ENCODE assay signal across 9 mouse cellular contexts in the genomic region with DNA sequence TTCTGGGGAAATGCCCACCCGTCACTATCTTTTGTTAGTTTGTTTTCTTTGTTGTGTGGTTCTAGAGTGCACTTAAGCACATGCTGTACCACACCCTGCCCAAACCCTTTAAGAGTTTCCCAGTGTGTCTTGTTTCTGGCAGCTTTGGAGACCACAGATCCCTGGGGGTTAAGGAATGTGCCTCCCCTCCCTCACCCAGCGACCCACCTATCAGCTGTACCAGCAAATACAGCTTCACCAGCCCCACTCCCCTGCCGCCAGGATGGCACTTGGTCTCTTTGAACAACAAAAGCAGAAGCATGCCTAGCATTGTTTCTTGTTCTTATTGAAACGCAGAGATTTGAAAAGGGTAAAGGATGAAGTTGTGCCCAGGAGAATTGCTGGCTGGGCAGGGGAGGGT. TPM values are rescaled to one million over a fixed set of nuclear protein-coding genes. Genes with fewer than 3 reads are reported as not detected.
DNase-seq lines count a peak whose midpoint lies in the region; ATAC-seq and TF ChIP-seq lines count a peak whose summit lies in the region.
"Had no signal": no experiment of that assay in that cellular context is flagged by ENCODE, and none has a peak within 500 bp of the region (broad histone marks: within the 10 kb centered on the region; RNA-seq: fewer than 3 reads in every experiment).

No protein-coding gene starts in this region.

- H3K4me3 ChIP-seq in heart, embryonic 11.5 days (ENCODE audit: low read depth, low read length): no peak overlapping the region
- peak overlapping the region; percentile 92 for H3K4me3 ChIP-seq in E14TG2a.4 (replicated peaks; ENCODE audit: low read length)
- peak overlapping the region; percentile 7; the same call in 1 of the 2 replicates for H3K4me3 ChIP-seq in forebrain, embryonic 15.5 days
- H3K4me3 ChIP-seq in liver, embryonic 15.5 days (replicated peaks): peak overlapping the region; percentile 83

- no peak overlapping the region for H3K27ac ChIP-seq in heart, embryonic 11.5 days (ENCODE audit: low read depth, low read length)
- no peak overlapping the region for H3K27ac ChIP-seq in forebrain, embryonic 15.5 days (replicated peaks)
- no peak overlapping the region for H3K27ac ChIP-seq in liver, embryonic 15.5 days (replicated peaks)

- no peak for DNase-seq in heart, adult 8-10 months (ENCODE audit: low spot score)
- DNase-seq in urinary bladder, adult 18-20 months (ENCODE audit: low spot score in 2 of 2): no peak
- DNase-seq in ovary, postnatal 14 days (ENCODE audit: low spot score): no peak
- DNase-seq: B cell, adult 2 months had no signal

- ATAC-seq in heart, embryonic 11.5 days (replicated peaks; ENCODE audit: insufficient number of reproducible peaks, low FRiP score, low TSS enrichment): no peak
- ATAC-seq in forebrain, embryonic 15.5 days (replicated peaks): no peak
- ATAC-seq in liver, embryonic 15.5 days (ENCODE audit: insufficient read depth): no peak
- no peak for ATAC-seq in monocyte, adult 5-6 weeks (replicated peaks; ENCODE audit: insufficient number of reproducible peaks, low FRiP score, low TSS enrichment, poor library complexity, severe bottlenecking)

- no peaks in the 10 kb centered on the region for H3K36me3 ChIP-seq in heart, embryonic 11.5 days (ENCODE audit: control insufficient read depth, insufficient read depth, low read length)
- peaks cover 12% of the 10 kb centered on the region for H3K36me3 ChIP-seq in E14TG2a.4 (ENCODE audit: insufficient read depth, low read length)
- no peaks in the 10 kb centered on the region for H3K36me3 ChIP-seq in forebrain, embryonic 15.5 days
- H3K36me3 ChIP-seq in liver, embryonic 15.5 days (replicated peaks): no peaks in the 10 kb centered on the region

- no peak for TF ChIP-seq CTCF in E14TG2a.4 (conservative IDR thresholded peaks at IDR 0.05; ENCODE audit: low read length)

- H3K4me2 ChIP-seq in heart, embryonic 11.5 days: peak overlapping the region; percentile 80
- H3K4me2 ChIP-seq in forebrain, embryonic 15.5 days (replicated peaks): peak overlapping the region; percentile 74
- H3K4me2 ChIP-seq in liver, embryonic 15.5 days: peak overlapping the region; percentile 81

- no peaks in the 10 kb centered on the region for H3K27me3 ChIP-seq in heart, embryonic 11.5 days (ENCODE audit: control insufficient read depth, insufficient read depth, low read length)
- H3K27me3 ChIP-seq in E14TG2a.4 (ENCODE audit: insufficient read depth, low read length): no peaks in the 10 kb centered on the region
- H3K27me3 ChIP-seq in forebrain, embryonic 15.5 days: no peaks in the 10 kb centered on the region
- no peaks in the 10 kb centered on the region for H3K27me3 ChIP-seq in liver, embryonic 15.5 days

- H3K4me1 ChIP-seq in heart, embryonic 11.5 days (ENCODE audit: control insufficient read depth, insufficient read depth, low read length): peaks cover 9% of the 10 kb centered on the region
- peaks cover 71% of the 10 kb centered on the region for H3K4me1 ChIP-seq in E14TG2a.4 (replicated peaks; ENCODE audit: low read depth, low read length)
- H3K4me1 ChIP-seq in forebrain, embryonic 15.5 days: peaks cover 23% of the 10 kb centered on the region
- peaks cover 34% of the 10 kb centered on the region for H3K4me1 ChIP-seq in liver, embryonic 15.5 days (replicated peaks)

- no peak overlapping the region for H3K9ac ChIP-seq in heart, embryonic 11.5 days (ENCODE audit: low read depth, low read length)
- H3K9ac ChIP-seq in forebrain, embryonic 15.5 days (replicated peaks): no peak overlapping the region
- peak overlapping the region; percentile 86; the same call in 1 of the 2 replicates for H3K9ac ChIP-seq in liver, embryonic 15.5 days

- no peaks in the 10 kb centered on the region for H3K9me3 ChIP-seq in heart, embryonic 11.5 days (replicated peaks; ENCODE audit: control insufficient read depth, low read length)
- H3K9me3 ChIP-seq in E14TG2a.4 (ENCODE audit: low read length): no peaks in the 10 kb centered on the region
- H3K9me3 ChIP-seq in forebrain, embryonic 15.5 days: no peaks in the 10 kb centered on the region
- H3K9me3 ChIP-seq in liver, embryonic 15.5 days (replicated peaks): no peaks in the 10 kb centered on the region

- 26% methylated on average over 4 of the region's 4 CpGs for WGBS in heart, embryonic 11.5 days (ENCODE audit: insufficient replicate concordance)
- 8% methylated on average over 4 of the region's 4 CpGs for WGBS in forebrain, embryonic 15.5 days
- WGBS in liver, embryonic 15.5 days (ENCODE audit: insufficient replicate concordance): 58% methylated on average over 4 of the region's 4 CpGs

RNA-seq across cellular contexts. Expression of a gene that starts 2.6 kb away (rescaled TPM):
- 21.7 and 26.5 TPM in 2 replicates for polyA plus RNA-seq in heart, embryonic 11.5 days (2014; fragmentation: Nextera tagmentation; extraction: Ambion mirVana)
- total RNA-seq in heart, adult 8-10 months (2022): 10 to 100 TPM; 32.4 to 40.6 (median 35.7) TPM
- 14.1 and 16.2 TPM in 2 replicates for polyA plus RNA-seq in forebrain, embryonic 15.5 days (2015; fragmentation: Nextera tagmentation; extraction: Ambion mirVana)
- 14.7 and 16.8 TPM in 2 replicates for polyA plus RNA-seq in liver, embryonic 15.5 days (2015; fragmentation: Nextera tagmentation; extraction: Ambion mirVana)
- total RNA-seq in monocyte, adult 5-6 weeks (2017): 6.6 to 20.4 TPM (median 15.4 TPM) in 3 replicates

RNA-seq across cellular contexts. Expression of a gene that starts 39.9 kb away (rescaled TPM):
- 26.9 and 27.7 TPM in 2 replicates for polyA plus RNA-seq in heart, embryonic 11.5 days (2014; fragmentation: Nextera tagmentation; extraction: Ambion mirVana)
- 10 to 100 TPM in 3 of 4 experiments, 1 to 10 TPM in 1; 8.9 to 12.1 (median 11.4) TPM for total RNA-seq in heart, adult 8-10 months (2022)
- polyA plus RNA-seq in forebrain, embryonic 15.5 days (2015; fragmentation: Nextera tagmentation; extraction: Ambion mirVana): 76.2 and 82.2 TPM in 2 replicates
- polyA plus RNA-seq in liver, embryonic 15.5 days (2015; fragmentation: Nextera tagmentation; extraction: Ambion mirVana): 33.5 and 33.9 TPM in 2 replicates
- 8.4 to 15.0 TPM (median 11.8 TPM) in 3 replicates for total RNA-seq in monocyte, adult 5-6 weeks (2017)

RNA-seq across cellular contexts. Expression of a gene that starts 41.4 kb away (rescaled TPM):
- polyA plus RNA-seq in heart, embryonic 11.5 days (2014; fragmentation: Nextera tagmentation; extraction: Ambion mirVana): 6.0 and 7.6 TPM in 2 replicates
- total RNA-seq in heart, adult 8-10 months (2022): 1 to 10 TPM; 2.7 to 4.6 (median 3.7) TPM
- 5.3 and 6.0 TPM in 2 replicates for polyA plus RNA-seq in forebrain, embryonic 15.5 days (2015; fragmentation: Nextera tagmentation; extraction: Ambion mirVana)
- polyA plus RNA-seq in liver, embryonic 15.5 days (2015; fragmentation: Nextera tagmentation; extraction: Ambion mirVana): 5.5 and 5.9 TPM in 2 replicates
- 7.0 to 19.9 TPM (median 7.7 TPM) in 3 replicates for total RNA-seq in monocyte, adult 5-6 weeks (2017)

RNA-seq across cellular contexts. Expression of a gene that starts 41.5 kb away (rescaled TPM):
- polyA plus RNA-seq in heart, embryonic 11.5 days (2014; fragmentation: Nextera tagmentation; extraction: Ambion mirVana): 60.2 and 65.4 TPM in 2 replicates
- 10 to 100 TPM; 30.6 to 37.0 (median 33.3) TPM for total RNA-seq in heart, adult 8-10 months (2022)
- polyA plus RNA-seq in forebrain, embryonic 15.5 days (2015; fragmentation: Nextera tagmentation; extraction: Ambion mirVana): 28.5 and 28.8 TPM in 2 replicates
- 64.6 and 66.5 TPM in 2 replicates for polyA plus RNA-seq in liver, embryonic 15.5 days (2015; fragmentation: Nextera tagmentation; extraction: Ambion mirVana)
- total RNA-seq in monocyte, adult 5-6 weeks (2017): 458 to 713 TPM (median 609 TPM) in 3 replicates
